Mouse (Mus musculus) olfactory bulb, adult 2 months (tissue): ENCODE data around the gene Ttll11.

Source experiments
- CTCF ChIP-seq: fragments of 200-500 bp; IDR thresholded peaks from 2 replicates; pipeline ENCODE4 v1.5.1; 2012; ENCODE audit warnings: low read depth, mild to moderate bottlenecking, low read length, moderate library complexity; ENCODE audit not compliant: insufficient read depth
- POLR2A ChIP-seq: fragments of 200-500 bp; IDR thresholded peaks from 2 replicates; pipeline ENCODE4 v1.6.1; 2012; ENCODE audit warnings: mild to moderate bottlenecking, low read depth, low read length, moderate library complexity; ENCODE audit not compliant: insufficient read depth

DNA sequence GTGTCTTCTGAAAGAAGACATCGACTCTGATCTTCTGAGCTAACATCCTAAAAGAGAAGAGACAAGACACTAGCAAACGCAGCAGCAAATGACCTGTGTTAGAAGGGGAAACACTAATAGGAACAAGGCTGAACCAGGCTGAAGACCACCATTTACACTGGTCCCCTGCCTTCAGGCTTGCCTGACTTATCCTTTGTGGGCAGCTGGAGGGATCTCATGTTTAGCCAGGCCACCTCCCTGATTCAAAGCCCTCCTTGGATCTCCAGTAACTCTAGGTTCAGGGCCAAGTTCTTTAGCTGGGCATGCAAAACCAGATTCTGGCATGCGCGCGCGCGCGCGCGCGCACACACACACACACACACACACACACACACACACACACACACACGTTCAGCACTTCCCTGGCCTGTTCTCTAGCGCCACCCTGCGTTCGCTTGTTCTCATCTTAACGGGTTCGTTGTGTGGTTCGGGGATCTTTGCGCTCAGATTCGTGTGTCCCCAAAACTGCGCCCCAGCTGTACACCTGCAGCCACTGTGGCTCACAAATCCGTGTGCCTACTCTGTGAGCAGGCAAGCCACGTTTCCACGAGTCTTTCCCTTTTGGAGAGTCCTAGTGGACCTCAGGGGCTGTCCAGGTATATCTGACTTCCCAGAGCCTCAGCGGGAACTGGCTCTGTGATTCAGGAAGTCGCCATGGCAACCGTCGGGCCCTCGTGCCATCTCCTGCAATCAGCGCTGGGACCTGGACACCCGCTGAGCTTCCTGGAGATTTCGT, 41.9 kb upstream of the Ttll11 start:
- TF ChIP-seq CTCF (peak; percentile 49), POLR2A (no peak)
